Mouse (Mus musculus): ENCODE data around the gene Sephs2.

GRCm38 (mm10) chr7:127260309-127261111 lies 13.3 kb downstream of the Sephs2 start, which contains the start of gene Dctpp1:
- TF ChIP-seq CTCF (IDR thresholded peaks at IDR 0.05; ENCODE audit: low read depth, low read length), result peak; percentile 91
- peak; percentile 78 for TF ChIP-seq POLR2A (IDR thresholded peaks at IDR 0.05; ENCODE audit: extremely low read depth, insufficient read depth, low read length)

Measured in liver, adult 2 months (tissue).